Mouse (Mus musculus) thymus, adult 2 months (tissue): ENCODE data around the gene Senp2. TPM values are rescaled to one million over a fixed set of nuclear protein-coding genes. Genes with fewer than 3 reads are reported as not detected.

Experiments used
- DNase-seq: peaks from one replicate; pipeline ENCODE4 v3.0.0; 2021
- H3K27ac ChIP-seq: fragments of 200-500 bp; 2 replicates; pipeline ENCODE4 v1.5.1; 2012; ENCODE audit warnings: low read length, control low read depth; ENCODE audit not compliant: control insufficient read depth, insufficient read depth
- H3K27me3 ChIP-seq: fragments of 200-500 bp; 2 replicates; pipeline ENCODE4 v1.6.1; 2012; ENCODE audit warnings: mild to moderate bottlenecking, low read length, moderate library complexity, mixed read lengths; ENCODE audit not compliant: control insufficient read depth, insufficient read depth
- H3K36me3 ChIP-seq: fragments of 200-500 bp; 2 replicates; pipeline ENCODE4 v1.6.1; 2012; ENCODE audit warnings: mild to moderate bottlenecking, low read length, moderate library complexity; ENCODE audit not compliant: control insufficient read depth, insufficient read depth
- H3K4me1 ChIP-seq: fragments of 200-500 bp; replicated peaks from 2 replicates; pipeline ENCODE4 v1.6.1; 2012; ENCODE audit warnings: low read length; ENCODE audit not compliant: control insufficient read depth, insufficient read depth
- H3K4me3 ChIP-seq: fragments of 200-500 bp; 2 replicates; pipeline ENCODE4 v1.5.1; 2012; ENCODE audit warnings: mild to moderate bottlenecking, low read length, control low read depth, moderate library complexity; ENCODE audit not compliant: control insufficient read depth, insufficient read depth
- CTCF ChIP-seq: fragments of 200-500 bp; IDR thresholded peaks from 2 replicates; pipeline ENCODE4 v1.5.1; 2012; ENCODE audit warnings: mild to moderate bottlenecking, control low read depth, low read length, moderate library complexity, borderline replicate concordance; ENCODE audit not compliant: control insufficient read depth, poor library complexity, insufficient read depth; ENCODE audit errors: extremely low read depth
- POLR2A ChIP-seq: fragments of 200-500 bp; IDR thresholded peaks from 2 replicates; pipeline ENCODE4 v1.6.1; 2012; ENCODE audit warnings: mild to moderate bottlenecking, low read length, control low read depth, moderate library complexity; ENCODE audit not compliant: control insufficient read depth, poor library complexity, insufficient read depth; ENCODE audit errors: extremely low read depth
- WGBS: fragments of 180-500 bp; shearing (Covaris S2); methylation state at CpG from one replicate; pipeline ENCODE4 v1.1.7; 2018; 5-methylcytosine and 5-hydroxymethylcytosine counted together
- polyA plus RNA-seq: library from polyadenylated mRNA; depleted of rRNA; stranded (reverse); fragments of >200 nt; gene quantifications from 2 replicates; pipeline ENCODE4 v1.2.3, GENCODE M21; 2012; rRNA removed

Senp2 gene
- polyA plus RNA-seq, 1 experiment = 21.6 TPM

- Histone ChIP-seq H3K4me3 (no peak overlapping the region), H3K36me3 (no peaks in the 10 kb centered on the region), H3K4me1 (peaks cover 8% of the 10 kb centered on the region), H3K27me3 (no peaks in the 10 kb centered on the region), H3K27ac (no peak overlapping the region)
- WGBS = 94% methylated on average over 12 of the region's 12 CpGs
- DNase-seq = no peak
- TF ChIP-seq CTCF (no peak), POLR2A (no peak)
These were observed 70.9 kb downstream of the Senp2 start for GRCm38 (mm10) chr16:22080125-22080710.

- Histone ChIP-seq H3K27me3 (no peaks in the 10 kb centered on the region), H3K36me3 (no peaks in the 10 kb centered on the region), H3K4me3 (no peak overlapping the region), H3K4me1 (no peaks in the 10 kb centered on the region; the same call in 1 of the 2 replicates), H3K27ac (no peak overlapping the region)
- 94% methylated on average over 4 of the region's 4 CpGs for WGBS
- DNase-seq = no peak
- no peak for TF ChIP-seq POLR2A
- no peak for TF ChIP-seq CTCF
These were observed 76.1 kb downstream of the Senp2 start for GRCm38 (mm10) chr16:22085411-22085810.

- H3K27me3 ChIP-seq = no peaks in the 10 kb centered on the region
- no peaks in the 10 kb centered on the region for H3K36me3 ChIP-seq
- no peak for DNase-seq
- H3K4me1 ChIP-seq = no peaks in the 10 kb centered on the region; the same call in 1 of the 2 replicates
- WGBS = 90% methylated on average over 3 of the region's 3 CpGs
- TF ChIP-seq CTCF = no peak
- TF ChIP-seq POLR2A = no peak
- no peak overlapping the region for H3K4me3 ChIP-seq
- H3K27ac ChIP-seq = no peak overlapping the region
These were observed 82.0 kb downstream of the Senp2 start for GRCm38 (mm10) chr16:22091255-22091783.

GRCm38 (mm10) chr16:22095751-22096150 is 86.5 kb downstream of the Senp2 start:
- H3K4me1 ChIP-seq = peaks cover 3% of the 10 kb centered on the region; the same call in 1 of the 2 replicates
- TF ChIP-seq CTCF (no peak), POLR2A (no peak)
- no peak overlapping the region for H3K4me3 ChIP-seq
- no peak overlapping the region for H3K27ac ChIP-seq
- H3K27me3 ChIP-seq = no peaks in the 10 kb centered on the region
- no peak for DNase-seq
- no peaks in the 10 kb centered on the region for H3K36me3 ChIP-seq
- WGBS = 90% methylated on average over 1 of the region's 1 CpGs

- Histone ChIP-seq H3K36me3 (no peaks in the 10 kb centered on the region), H3K27ac (no peak overlapping the region), H3K4me3 (no peak overlapping the region), H3K4me1 (peaks cover 3% of the 10 kb centered on the region; the same call in 1 of the 2 replicates), H3K27me3 (no peaks in the 10 kb centered on the region)
- TF ChIP-seq CTCF (no peak), POLR2A (no peak)
- 34% methylated on average over 7 of the region's 7 CpGs for WGBS
- no peak for DNase-seq
These were observed 88.4 kb downstream of the Senp2 start for GRCm38 (mm10) chr16:22097659-22098058.

Other genes with a start within 250 kb of the Senp2 start
- 8.0 and 9.6 TPM in 2 replicates for gene Ehhadh, start 221.7 kb upstream of the Senp2 start, polyA plus RNA-seq
- 2.0 and 2.3 TPM in 2 replicates for gene Map3k13, start 215.1 kb upstream of the Senp2 start, polyA plus RNA-seq
- gene Tmem41a, start 61.9 kb upstream of the Senp2 start, polyA plus RNA-seq = 19.3 and 20.6 TPM in 2 replicates
- gene Liph, start 13.8 kb upstream of the Senp2 start, polyA plus RNA-seq = 1.9 and 2.7 TPM in 2 replicates
- 1.8 and 1.9 TPM in 2 replicates for gene Igf2bp2, start 153.8 kb downstream of the Senp2 start, polyA plus RNA-seq